Mouse (Mus musculus) embryonic fibroblast, embryonic 13.5 days (primary cell): ENCODE results near the gene Wnt10a.

Experiments used
- CTCF ChIP-seq: IDR thresholded peaks from 2 replicates; pipeline ENCODE4 v1.5.1; 2011; ENCODE audit warnings: mild to moderate bottlenecking, control low read depth, low read length, moderate library complexity, borderline replicate concordance; ENCODE audit not compliant: insufficient read depth
- POLR2A ChIP-seq: IDR thresholded peaks from 2 replicates; pipeline ENCODE4 v1.6.1; 2011; ENCODE audit warnings: low read depth, mild to moderate bottlenecking, control low read depth, low read length, moderate library complexity

DNA sequence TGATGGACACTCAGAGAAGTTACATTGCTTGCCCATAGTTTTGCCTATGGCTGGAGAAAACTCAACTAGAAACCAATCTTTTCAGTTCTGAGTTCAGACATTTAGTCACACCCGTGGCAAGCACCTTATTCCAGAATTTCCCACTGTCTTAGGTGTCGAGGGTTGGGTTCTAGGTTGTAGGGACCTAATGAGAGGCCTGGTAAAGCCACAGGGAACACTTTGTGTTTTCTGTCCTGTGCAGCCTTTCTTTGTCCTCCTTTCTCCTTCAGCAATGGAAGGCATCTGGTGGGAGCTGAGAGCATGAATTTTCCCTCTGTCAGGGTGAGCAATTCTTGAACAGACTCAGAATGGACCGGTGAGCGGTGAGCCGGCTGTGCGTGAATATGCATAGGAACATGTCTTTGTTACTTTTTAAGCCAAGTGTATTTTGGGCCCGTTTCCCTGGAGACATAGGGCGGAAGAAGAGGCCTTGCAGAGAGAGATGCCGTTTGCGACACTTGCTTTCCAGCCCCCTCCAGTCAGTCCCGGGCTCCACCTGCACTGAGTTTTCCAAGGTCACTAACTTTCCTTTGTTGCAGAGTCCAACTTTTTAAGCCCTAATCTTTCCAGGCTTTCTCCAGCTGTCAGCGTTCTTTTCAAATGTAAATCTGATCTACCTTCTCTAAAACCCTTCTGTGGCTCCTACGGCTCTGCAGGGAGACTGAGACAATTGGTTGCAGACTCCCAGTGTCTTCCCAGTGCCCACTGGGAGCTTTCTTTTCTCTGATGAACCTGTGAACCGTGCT, 33.4 kb downstream of the Wnt10a start:
- TF ChIP-seq POLR2A (no peak), CTCF (no peak)
